Mouse (Mus musculus): Measurements from ENCODE around the gene Cnbp. TPM values are rescaled to one million over a fixed set of nuclear protein-coding genes. Genes with fewer than 3 reads are reported as not detected.

Gene Cnbp
- total RNA-seq (2021) = 100 to 1,000 TPM; 246 to 257 TPM

- peak; percentile 93 to 94 for DNase-seq (ENCODE audit: extremely low spot score in 1 of 2, low spot score in 1 of 2)
Measured at GRCm38 (mm10) chr6:87850900-87851614, at the start of gene Cnbp. TSS of gene Cnbp (minus strand) at chr6:87851106.

DNA sequence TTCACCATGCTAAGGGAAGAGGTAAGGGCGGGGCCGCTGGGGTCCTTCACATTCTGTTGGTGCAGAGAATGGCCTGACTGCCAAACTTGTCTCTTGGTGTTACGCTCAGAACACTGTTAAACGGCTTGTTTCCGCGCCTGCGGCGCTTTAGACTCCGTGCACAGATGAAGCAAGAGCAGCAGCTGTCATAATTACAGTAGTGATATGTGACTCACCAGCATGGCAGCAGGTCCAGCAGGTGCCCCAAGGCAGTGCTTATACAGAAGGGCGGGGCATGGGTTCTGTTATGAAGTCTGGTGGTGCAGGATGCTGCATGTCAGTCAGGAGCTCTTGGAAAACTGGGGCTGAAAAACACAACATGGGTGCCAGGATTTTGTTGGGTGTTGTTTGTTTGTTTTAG, 47.1 kb upstream of the Cnbp start:
- DNase-seq (ENCODE audit: extremely low spot score in 1 of 2, low spot score in 1 of 2) = peak in 1 of 2 experiments; percentile 24

DNA sequence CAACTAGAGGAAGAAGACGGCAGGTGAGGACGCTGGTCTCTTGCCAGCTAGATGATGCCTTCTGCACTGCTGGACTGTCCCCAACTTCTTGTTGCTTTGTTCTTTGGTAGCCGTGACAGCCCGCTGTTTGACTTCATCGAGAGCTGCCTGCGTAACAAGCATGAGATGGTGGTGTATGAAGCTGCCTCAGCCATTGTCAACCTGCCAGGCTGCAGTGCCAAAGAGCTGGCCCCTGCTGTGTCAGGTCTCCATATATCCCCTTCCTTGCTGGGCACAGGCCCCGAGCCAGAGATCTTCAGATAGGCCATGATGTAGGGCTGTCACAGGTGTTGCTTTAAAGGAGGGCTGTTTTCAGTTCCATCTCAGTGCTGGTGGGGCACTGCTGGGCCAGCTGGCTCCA, 43.0 kb upstream of the Cnbp start:
- DNase-seq (ENCODE audit: extremely low spot score in 1 of 2, low spot score in 1 of 2) = no peak

GRCm38 (mm10) chr6:87887594-87888233, 36.8 kb upstream of the Cnbp start, which contains the start of gene Copg1:
TSS of gene Copg1 (plus strand) at chr6:87887814.
- peak; percentile 99 for DNase-seq (ENCODE audit: extremely low spot score in 1 of 2, low spot score in 1 of 2)

DNA sequence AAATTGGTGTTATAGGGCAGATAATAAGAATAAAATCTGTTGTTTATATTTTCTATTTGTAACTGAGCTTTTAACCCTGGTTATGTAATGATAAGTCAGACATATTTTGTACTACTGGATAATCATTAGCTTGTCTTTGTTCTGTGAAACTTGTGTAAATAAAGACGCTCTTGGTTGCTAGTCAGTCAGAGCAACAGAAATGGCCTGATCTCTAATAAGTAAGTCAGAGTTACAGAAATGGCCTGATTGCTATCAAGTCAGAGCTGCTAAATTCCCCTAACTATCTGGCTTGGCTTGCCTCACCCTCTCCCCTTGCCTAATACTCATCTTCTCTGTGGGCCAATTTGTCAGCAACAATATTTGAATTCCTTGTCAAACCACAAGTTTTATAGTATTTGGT, 35.8 kb upstream of the Cnbp start:
- no peak for DNase-seq (ENCODE audit: extremely low spot score in 1 of 2, low spot score in 1 of 2)

DNA sequence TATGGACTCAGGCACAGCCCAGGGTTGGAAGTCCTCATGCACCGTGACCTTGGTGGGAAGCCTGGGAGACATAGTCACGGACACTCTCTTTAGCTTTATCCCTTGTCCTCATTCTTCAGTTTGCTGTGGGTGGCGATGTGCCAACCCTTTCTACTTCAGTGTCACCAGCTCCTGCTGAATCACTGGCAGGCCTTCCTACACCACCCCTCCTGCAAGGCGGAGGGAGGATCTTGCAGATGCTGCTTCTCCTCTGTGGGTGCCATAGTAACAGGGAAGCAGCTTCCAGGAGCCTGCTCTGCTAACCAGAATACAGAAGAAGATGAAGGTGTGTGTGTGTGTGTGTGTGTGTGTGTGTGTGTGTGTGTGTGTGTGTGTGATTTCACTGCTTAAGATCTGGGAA, 31.9 kb upstream of the Cnbp start:
- peak; percentile 36 to 45 for DNase-seq (ENCODE audit: extremely low spot score in 1 of 2, low spot score in 1 of 2)

DNA sequence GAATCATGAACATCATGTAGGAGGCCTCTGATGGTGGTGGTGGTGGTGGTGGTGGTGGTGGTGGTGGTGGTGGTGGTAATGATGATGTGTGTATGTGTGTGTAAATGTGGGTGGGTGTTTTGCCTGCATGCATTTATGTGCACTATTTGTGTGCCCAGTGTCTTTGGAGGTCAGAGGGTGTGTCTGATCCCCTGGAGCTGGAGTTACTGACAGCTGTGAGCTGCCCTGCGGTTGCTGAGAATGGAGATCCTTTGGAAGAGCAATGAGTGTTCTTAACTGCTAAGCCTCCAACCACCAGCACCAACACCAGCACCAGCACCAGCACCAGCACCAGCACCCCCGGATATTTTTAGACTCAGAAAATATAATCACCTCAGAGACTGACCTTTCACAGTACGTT, 31.3 kb upstream of the Cnbp start:
- DNase-seq (ENCODE audit: extremely low spot score in 1 of 2, low spot score in 1 of 2) = no peak

DNA sequence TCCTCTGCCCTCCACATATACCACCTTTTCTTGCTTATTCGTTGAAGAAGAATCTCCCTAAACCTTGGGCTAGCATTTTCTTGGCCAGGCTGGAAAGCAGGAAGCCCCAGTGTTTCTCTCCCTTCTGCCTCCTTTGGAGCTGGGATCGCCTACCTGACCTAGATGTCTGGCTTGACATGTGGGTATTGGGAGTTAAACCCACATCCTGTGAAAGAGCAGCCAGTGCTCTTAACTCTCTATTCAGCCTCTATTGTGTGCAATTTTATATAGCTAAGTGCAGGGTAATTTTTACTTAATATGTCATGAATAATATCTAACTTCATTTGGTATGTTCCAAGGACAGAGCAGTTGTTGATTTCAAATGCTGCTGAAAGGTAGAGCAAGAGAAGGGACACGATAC, 28.7 kb upstream of the Cnbp start:
- DNase-seq (ENCODE audit: extremely low spot score in 1 of 2, low spot score in 1 of 2) = no peak

DNA sequence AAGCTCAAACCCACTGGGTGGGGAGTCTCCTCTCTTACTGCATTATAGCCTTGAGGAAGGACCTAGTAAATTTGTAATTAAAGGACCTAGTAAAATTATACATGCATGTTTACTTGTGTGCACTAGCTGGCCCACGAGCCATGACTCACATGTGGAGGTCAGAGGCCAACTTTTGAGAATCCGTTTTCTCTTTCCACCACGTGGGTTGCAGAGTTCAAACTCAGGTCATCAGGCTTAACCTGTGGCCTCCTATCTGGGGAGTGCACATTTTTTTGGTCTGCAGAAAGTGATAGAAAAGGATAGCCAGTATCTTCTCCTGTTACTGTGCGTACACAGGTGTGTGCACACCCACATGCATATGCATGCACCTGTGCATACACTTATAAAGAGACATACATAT, 28.1 kb upstream of the Cnbp start:
- no peak for DNase-seq (ENCODE audit: extremely low spot score in 1 of 2, low spot score in 1 of 2)

GRCm38 (mm10) chr6:87876068-87876643, 25.2 kb upstream of the Cnbp start:
- DNase-seq (ENCODE audit: extremely low spot score in 1 of 2, low spot score in 1 of 2) = no peak

DNA sequence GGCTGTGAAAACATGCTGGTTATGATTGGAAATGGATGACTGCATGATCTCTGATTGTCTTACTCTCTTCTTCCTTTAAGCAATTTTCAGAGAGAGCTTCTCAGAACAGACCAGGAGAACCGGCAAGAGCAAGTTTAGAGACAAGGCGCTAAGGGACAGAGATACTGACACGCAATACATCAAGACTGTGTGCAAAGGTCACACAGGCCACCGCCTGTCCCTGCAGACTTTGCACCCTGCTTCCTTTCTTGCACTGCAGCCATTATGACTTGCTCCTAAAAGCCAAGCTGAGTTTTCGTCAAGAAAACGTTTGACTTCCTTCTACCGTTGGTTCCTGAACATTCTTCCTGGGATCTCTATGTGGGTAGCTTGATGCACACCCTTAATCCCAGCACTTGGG, 24.7 kb upstream of the Cnbp start:
- DNase-seq (ENCODE audit: extremely low spot score in 1 of 2, low spot score in 1 of 2) = no peak

GRCm38 (mm10) chr6:87875083-87875482, 24.2 kb upstream of the Cnbp start:
- no peak for DNase-seq (ENCODE audit: extremely low spot score in 1 of 2, low spot score in 1 of 2)

DNA sequence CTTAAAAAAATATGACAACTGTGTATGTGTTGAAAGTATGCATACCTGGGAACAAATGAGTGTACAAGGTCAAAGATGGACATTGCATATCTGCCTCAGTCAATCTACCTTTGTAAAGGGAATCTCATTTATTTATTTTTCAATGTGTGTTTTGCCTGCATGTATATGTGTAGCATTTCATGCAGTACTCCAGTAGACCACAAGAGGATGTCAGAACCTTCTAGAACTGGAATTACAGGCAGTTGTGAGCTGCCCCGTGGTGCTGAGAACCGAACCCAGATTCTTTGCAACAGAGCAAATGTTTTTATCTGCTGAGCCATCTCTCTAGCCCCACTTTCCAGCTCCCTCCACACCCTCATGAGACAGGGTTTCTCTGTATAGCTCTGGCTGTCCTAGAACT, 23.1 kb upstream of the Cnbp start:
- no peak for DNase-seq (ENCODE audit: extremely low spot score in 1 of 2, low spot score in 1 of 2)

DNA sequence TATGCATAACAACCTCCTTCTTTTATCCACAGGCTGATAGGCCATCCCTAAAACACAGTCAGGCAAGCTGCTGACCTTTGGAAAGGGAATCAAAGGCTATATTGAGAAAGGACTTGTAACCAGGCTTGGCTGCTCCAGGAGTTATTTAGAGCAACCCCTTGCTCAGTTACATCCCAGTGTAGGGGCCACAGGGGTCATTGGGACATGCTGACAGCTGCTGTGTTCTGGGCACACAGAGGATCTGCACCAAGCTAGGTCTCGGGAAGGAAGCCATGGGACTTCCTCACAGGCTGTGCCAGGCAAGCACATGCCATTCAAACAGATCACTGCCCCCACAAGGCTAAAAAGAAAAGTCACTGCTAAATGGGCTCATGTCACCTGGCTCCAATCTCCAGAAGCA, 22.2 kb upstream of the Cnbp start:
- no peak for DNase-seq (ENCODE audit: extremely low spot score in 1 of 2, low spot score in 1 of 2)

- DNase-seq (ENCODE audit: extremely low spot score in 1 of 2, low spot score in 1 of 2) = no peak
Measured at GRCm38 (mm10) chr6:87871240-87871639, 20.3 kb upstream of the Cnbp start.

GRCm38 (mm10) chr6:87870440-87870839, 19.5 kb upstream of the Cnbp start:
- no peak for DNase-seq (ENCODE audit: extremely low spot score in 1 of 2, low spot score in 1 of 2)

- DNase-seq (ENCODE audit: extremely low spot score in 1 of 2, low spot score in 1 of 2) = no peak
Measured at GRCm38 (mm10) chr6:87868871-87869506, 18.1 kb upstream of the Cnbp start.

- DNase-seq (ENCODE audit: extremely low spot score in 1 of 2, low spot score in 1 of 2) = no peak
Measured at GRCm38 (mm10) chr6:87867256-87867655, 16.4 kb upstream of the Cnbp start.

GRCm38 (mm10) chr6:87866211-87866610, 15.3 kb upstream of the Cnbp start:
- no peak for DNase-seq (ENCODE audit: extremely low spot score in 1 of 2, low spot score in 1 of 2)

- DNase-seq (ENCODE audit: extremely low spot score in 1 of 2, low spot score in 1 of 2) = no peak
Measured at GRCm38 (mm10) chr6:87857071-87857470, 6.2 kb upstream of the Cnbp start.

DNA sequence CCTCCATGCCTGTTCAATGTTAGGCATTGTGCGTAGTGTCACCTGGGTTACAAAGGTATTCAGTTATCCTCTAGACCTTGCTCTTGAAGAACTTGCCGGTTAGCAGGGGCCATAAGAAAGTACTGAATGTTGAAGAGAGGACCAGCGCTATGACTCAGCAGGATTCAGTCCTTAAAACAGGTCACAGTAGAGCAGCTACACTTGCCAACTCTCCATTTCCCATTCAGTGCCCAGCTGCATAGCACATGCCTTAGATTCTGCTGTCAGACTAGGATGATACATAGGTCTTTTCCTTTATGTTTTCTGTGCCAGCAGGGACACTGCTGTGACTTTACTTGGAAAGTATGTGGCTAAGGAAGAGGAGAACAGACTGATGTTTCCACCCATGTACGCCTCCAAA, 2.5 kb upstream of the Cnbp start:
- DNase-seq (ENCODE audit: extremely low spot score in 1 of 2, low spot score in 1 of 2) = no peak

Measured in layer of hippocampus, postnatal 25 days (tissue).